Mouse (Mus musculus): ENCODE measurements around the gene Lgals2. TPM values are rescaled to one million over a fixed set of nuclear protein-coding genes. Genes with fewer than 3 reads are reported as not detected.
A peak's percentile ranks its signal among the peaks of the same experiment; 100 is the strongest.
"Not testable (repeated sequence)": the region's sequence is repeated elsewhere in the genome, so short reads cannot be mapped to it uniquely, and the experiment has no call there.

The Lgals2 gene
- polyA plus RNA-seq, 1 experiment: not detected

GRCm38 (mm10) chr15:78895741-78896140 lies 40.4 kb upstream of the Lgals2 start:
- H3K36me3 ChIP-seq (replicated peaks; ENCODE audit: low read length): peaks cover 64% of the 10 kb centered on the region
- peak overlapping the region; percentile 91 for H3K4me3 ChIP-seq (replicated peaks)
- H3K9me3 ChIP-seq: no peaks in the 10 kb centered on the region
- H3K4me1 ChIP-seq: peaks cover 88% of the 10 kb centered on the region
- TF ChIP-seq FLI1 (IDR thresholded peaks at IDR 0.05; ENCODE audit: low read length) (no peak), GATA1 (IDR thresholded peaks at IDR 0.05; ENCODE audit: borderline replicate concordance, low read length) (no peak)
- no peaks in the 10 kb centered on the region for H3K27me3 ChIP-seq (replicated peaks)

- Histone ChIP-seq H3K4me3 (replicated peaks) (peak overlapping the region; percentile 91), H3K9me3 (no peaks in the 10 kb centered on the region), H3K4me1 (peaks cover 95% of the 10 kb centered on the region), H3K36me3 (replicated peaks; ENCODE audit: low read length) (peaks cover 74% of the 10 kb centered on the region), H3K27me3 (replicated peaks) (no peaks in the 10 kb centered on the region)
- no peak for TF ChIP-seq GATA1 (IDR thresholded peaks at IDR 0.05; ENCODE audit: borderline replicate concordance, low read length)
- no peak for TF ChIP-seq FLI1 (IDR thresholded peaks at IDR 0.05; ENCODE audit: low read length)
Observed at GRCm38 (mm10) chr15:78894726-78895125, 39.4 kb upstream of the Lgals2 start.

- TF ChIP-seq FLI1 (IDR thresholded peaks at IDR 0.05; ENCODE audit: low read length): no peak
- no peak for TF ChIP-seq GATA1 (IDR thresholded peaks at IDR 0.05; ENCODE audit: borderline replicate concordance, low read length)
- peaks cover 94% of the 10 kb centered on the region for H3K4me1 ChIP-seq
- H3K27me3 ChIP-seq (replicated peaks): no peaks in the 10 kb centered on the region
- H3K4me3 ChIP-seq (replicated peaks): no peak overlapping the region
- H3K9me3 ChIP-seq: no peaks in the 10 kb centered on the region
- H3K36me3 ChIP-seq (replicated peaks; ENCODE audit: low read length): peaks cover 94% of the 10 kb centered on the region
Observed at GRCm38 (mm10) chr15:78892440-78892839, 37.1 kb upstream of the Lgals2 start.

GRCm38 (mm10) chr15:78889401-78889853 lies 34.1 kb upstream of the Lgals2 start:
- TF ChIP-seq FLI1 (IDR thresholded peaks at IDR 0.05; ENCODE audit: low read length) (no peak), GATA1 (IDR thresholded peaks at IDR 0.05; ENCODE audit: borderline replicate concordance, low read length) (no peak)
- Histone ChIP-seq H3K27me3 (replicated peaks) (no peaks in the 10 kb centered on the region), H3K4me3 (replicated peaks) (peak overlapping the region; percentile 78), H3K4me1 (peaks cover 66% of the 10 kb centered on the region), H3K36me3 (replicated peaks; ENCODE audit: low read length) (peaks cover 97% of the 10 kb centered on the region), H3K9me3 (no peaks in the 10 kb centered on the region)

- Histone ChIP-seq H3K4me3 (replicated peaks) (no peak overlapping the region), H3K4me1 (peaks cover 44% of the 10 kb centered on the region), H3K36me3 (replicated peaks; ENCODE audit: low read length) (peaks cover 71% of the 10 kb centered on the region), H3K9me3 (no peaks in the 10 kb centered on the region), H3K27me3 (replicated peaks) (no peaks in the 10 kb centered on the region)
- TF ChIP-seq FLI1 (IDR thresholded peaks at IDR 0.05; ENCODE audit: low read length) (no peak), GATA1 (IDR thresholded peaks at IDR 0.05; ENCODE audit: borderline replicate concordance, low read length) (no peak)
Observed at GRCm38 (mm10) chr15:78881828-78882227, 26.5 kb upstream of the Lgals2 start.

GRCm38 (mm10) chr15:78880432-78880831 lies 25.1 kb upstream of the Lgals2 start:
- peaks cover 56% of the 10 kb centered on the region for H3K4me1 ChIP-seq
- TF ChIP-seq GATA1 (IDR thresholded peaks at IDR 0.05; ENCODE audit: borderline replicate concordance, low read length) (no peak), FLI1 (IDR thresholded peaks at IDR 0.05; ENCODE audit: low read length) (no peak)
- no peaks in the 10 kb centered on the region for H3K27me3 ChIP-seq (replicated peaks)
- H3K36me3 ChIP-seq (replicated peaks; ENCODE audit: low read length): peaks cover 58% of the 10 kb centered on the region
- H3K9me3 ChIP-seq: no peaks in the 10 kb centered on the region
- H3K4me3 ChIP-seq (replicated peaks): no peak overlapping the region

GRCm38 (mm10) chr15:78878792-78879516 lies 23.6 kb upstream of the Lgals2 start:
- Histone ChIP-seq H3K4me3 (replicated peaks) (peak overlapping the region; percentile 78), H3K4me1 (peaks cover 65% of the 10 kb centered on the region), H3K36me3 (replicated peaks; ENCODE audit: low read length) (peaks cover 45% of the 10 kb centered on the region)
- H3K27me3 ChIP-seq (replicated peaks); H3K9me3 ChIP-seq: not testable (repeated sequence)

GRCm38 (mm10) chr15:78877810-78878390 lies 22.6 kb upstream of the Lgals2 start:
- H3K27me3 ChIP-seq (replicated peaks): peaks cover 7% of the 10 kb centered on the region
- peaks cover 64% of the 10 kb centered on the region for H3K4me1 ChIP-seq
- peaks cover 34% of the 10 kb centered on the region for H3K36me3 ChIP-seq (replicated peaks; ENCODE audit: low read length)
- no peaks in the 10 kb centered on the region for H3K9me3 ChIP-seq
- TF ChIP-seq FLI1 (IDR thresholded peaks at IDR 0.05; ENCODE audit: low read length) (no peak), GATA1 (IDR thresholded peaks at IDR 0.05; ENCODE audit: borderline replicate concordance, low read length) (no peak)
- peak overlapping the region; percentile 94 for H3K4me3 ChIP-seq (replicated peaks)

GRCm38 (mm10) chr15:78876991-78877809 lies 21.9 kb upstream of the Lgals2 start, which contains the start of gene Gga1:
TSS of gene Gga1 (plus strand) at chr15:78877190.
- peak within 1 kb of the TSS; percentile 94 for H3K4me3 ChIP-seq (replicated peaks)
- peaks cover 69% of the 10 kb centered on the region for H3K4me1 ChIP-seq
- peaks cover 7% of the 10 kb centered on the region for H3K27me3 ChIP-seq (replicated peaks)
- H3K9me3 ChIP-seq: no peaks in the 10 kb centered on the region
- TF ChIP-seq FLI1 (IDR thresholded peaks at IDR 0.05; ENCODE audit: low read length): peak; percentile 59; the same call in 1 of the 2 replicates
- no peak for TF ChIP-seq GATA1 (IDR thresholded peaks at IDR 0.05; ENCODE audit: borderline replicate concordance, low read length)
- peaks cover 27% of the 10 kb centered on the region for H3K36me3 ChIP-seq (replicated peaks; ENCODE audit: low read length)
